Mouse (Mus musculus) heart, postnatal 0 days (tissue): ENCODE measurements around the gene Cd86.

Experiments used
- CTCF ChIP-seq: IDR thresholded peaks from 2 replicates; pipeline ENCODE4 v1.5.1; 2016; ENCODE audit warnings: antibody characterized with exemption, control low read depth, low read depth
- EP300 ChIP-seq: IDR thresholded peaks from 2 replicates; pipeline ENCODE4 v1.6.1; 2016; ENCODE audit warnings: antibody characterized with exemption, low read depth

GRCm38 (mm10) chr16:36691484-36691883, 25.6 kb upstream of the Cd86 start:
- TF ChIP-seq CTCF (no peak), EP300 (no peak)
